Mouse (Mus musculus) ES-E14 (cell line): ENCODE measurements at regions not wholly inside any gene's neighbourhood (a gene's known extent, or its start where the extent isn't known, plus 50 kb on each side); places are given as distances from the start of the nearest gene placed in this dataset.

ENCODE experiments used
- DNase-seq: peaks from one replicate; pipeline ENCODE4 v3.0.0-alpha.2; 2013; ENCODE audit warnings: low read depth, low spot score
- H3K27ac ChIP-seq: 2 replicates; pipeline ENCODE4 v1.5.1; 2012; ENCODE audit warnings: low read depth, mild to moderate bottlenecking, low read length, moderate library complexity, mixed read lengths; ENCODE audit not compliant: poor library complexity, insufficient read depth, severe bottlenecking
- H3K36me3 ChIP-seq: 2 replicates; pipeline ENCODE4 v1.6.1; 2012; ENCODE audit warnings: mild to moderate bottlenecking, low read length, moderate library complexity, mixed read lengths; ENCODE audit not compliant: control insufficient read depth, poor library complexity, insufficient read depth, severe bottlenecking
- H3K4me1 ChIP-seq, 2 experiments: fragments of 150-350 bp in 1 of 2; sonication (generic) in 1 of 2; 2 replicates each; pipeline ENCODE4 v1.6.1; 2012; ENCODE audit warnings: low read length in 2 of 2, mild to moderate bottlenecking in 1 of 2, mixed read lengths in 1 of 2; ENCODE audit not compliant: control insufficient read depth in 2 of 2, insufficient read depth in 2 of 2, poor library complexity in 1 of 2
- H3K4me3 ChIP-seq, 2 experiments: fragments of 150-350 bp in 1 of 2; sonication (generic) in 1 of 2; 2 replicates each; pipeline ENCODE4 v1.5.1; 2012; ENCODE audit warnings: low read length in 2 of 2, low read depth in 1 of 2, mild to moderate bottlenecking in 1 of 2, mixed read lengths in 1 of 2; ENCODE audit not compliant: insufficient read depth in 1 of 2, poor library complexity in 1 of 2, severe bottlenecking in 1 of 2
- H3K9ac ChIP-seq: 2 replicates; pipeline ENCODE4 v1.6.1; 2012; ENCODE audit warnings: low read depth, mild to moderate bottlenecking, low read length, mixed read lengths; ENCODE audit not compliant: poor library complexity, insufficient read depth, severe bottlenecking
- H3K9me3 ChIP-seq: fragments of 150-350 bp; sonication (generic); 2 replicates; pipeline ENCODE4 v1.6.1; 2012; ENCODE audit warnings: low read depth, mild to moderate bottlenecking, low read length; ENCODE audit not compliant: control insufficient read depth, insufficient read depth
- CHD2 ChIP-seq: IDR thresholded peaks from 2 replicates; pipeline ENCODE4 v1.6.1; 2014; ENCODE audit warnings: mild to moderate bottlenecking, low read depth, low read length, inconsistent platforms
- HCFC1 ChIP-seq: IDR thresholded peaks from 2 replicates; pipeline ENCODE4 v1.6.1; 2012; ENCODE audit warnings: low read length, inconsistent platforms, borderline replicate concordance; ENCODE audit not compliant: insufficient read depth
- MAFK ChIP-seq: IDR thresholded peaks from 2 replicates; pipeline ENCODE4 v1.6.1; 2014; ENCODE audit warnings: mild to moderate bottlenecking, low read depth, low read length, inconsistent platforms; ENCODE audit not compliant: insufficient read depth
- ZC3H11A ChIP-seq: IDR thresholded peaks from 2 replicates; pipeline ENCODE4 v1.6.1; 2012; ENCODE audit warnings: low read depth, mild to moderate bottlenecking, inconsistent platforms, low read length, borderline replicate concordance
- ZNF384 ChIP-seq: IDR thresholded peaks from 2 replicates; pipeline ENCODE4 v1.6.1; 2012; ENCODE audit warnings: low read depth, low read length, inconsistent platforms
- in situ Hi-C, 2 experiments: fragments of 600-800 bp; cut with MboI; formaldehyde crosslinking; loops; one replicate each; pipeline ENCODE4 v1.15.1; 2025; ENCODE audit warnings: low sequenced_read_pairs in 2 of 2, inconsistent platforms in 1 of 2; ENCODE audit not compliant: unreplicated experiment in 2 of 2

DNA sequence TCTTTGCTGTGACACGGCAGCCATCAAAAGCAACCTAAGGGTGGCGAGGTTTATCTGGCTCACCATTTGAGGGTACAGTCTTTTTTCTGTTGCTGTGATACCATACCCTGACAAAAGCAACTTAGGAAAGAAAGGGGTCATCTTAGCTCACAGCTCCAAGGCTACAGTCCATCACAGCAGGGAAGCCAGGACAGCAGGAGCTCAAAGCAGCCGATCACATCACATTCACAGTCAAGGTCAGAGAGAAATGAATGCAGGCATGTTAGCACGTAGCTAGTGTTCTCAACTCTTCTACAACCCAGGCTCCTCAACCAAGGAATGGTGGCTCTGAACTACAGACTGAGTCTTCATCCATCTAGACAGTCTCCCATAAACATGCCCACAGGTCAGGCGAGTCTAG is 102.0 kb downstream of the En1 start:
- Histone ChIP-seq H3K4me1 (0 out of 4 replicates have a peak, but pooled peaks cover 0 to 2% of the 10 kb centered on the region in 2 experiments), H3K36me3 (no peaks in the 10 kb centered on the region), H3K27ac (no peak overlapping the region), H3K9ac (no peak overlapping the region), H3K9me3 (no peaks in the 10 kb centered on the region), H3K4me3 (no peak overlapping the region)
- in situ Hi-C loops = no loop called here
- DNase-seq = no peak
- no peak for TF ChIP-seq HCFC1
- no peak for TF ChIP-seq MAFK
- no peak for TF ChIP-seq CHD2
- TF ChIP-seq ZNF384 = no peak
- no peak for TF ChIP-seq ZC3H11A

GRCm38 (mm10) chr1:120706011-120706410 is 103.8 kb downstream of the En1 start:
- DNase-seq = no peak
- TF ChIP-seq MAFK (peak; percentile 84), HCFC1 (no peak)
- H3K4me3 ChIP-seq = no peak overlapping the region
- H3K4me1 ChIP-seq = 0 out of 4 replicates have a peak, but pooled peaks cover 0 to 2% of the 10 kb centered on the region in 2 experiments
- no peaks in the 10 kb centered on the region for H3K36me3 ChIP-seq
- H3K9me3 ChIP-seq = no peaks in the 10 kb centered on the region
- H3K27ac ChIP-seq = no peak overlapping the region
- no peak overlapping the region for H3K9ac ChIP-seq
- in situ Hi-C loops = no loop called here

DNA sequence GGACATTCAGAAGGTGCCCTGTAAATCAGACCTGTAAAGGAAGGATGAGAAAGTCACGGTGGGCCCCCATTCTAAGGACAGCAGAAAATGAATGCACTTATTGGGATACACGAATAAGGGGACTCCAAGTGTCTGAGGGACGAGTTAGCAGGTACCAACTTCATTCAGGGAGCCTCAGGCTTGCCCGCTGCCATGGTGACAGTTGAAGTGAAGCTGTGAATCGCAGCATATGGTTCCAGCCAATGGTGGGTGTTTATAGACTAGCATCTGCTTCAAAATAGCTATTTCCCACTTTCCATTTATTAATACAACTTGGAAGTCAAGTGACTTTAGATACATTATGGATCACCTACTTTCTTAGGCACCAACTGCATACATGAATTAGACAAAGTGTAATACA is 106.3 kb downstream of the En1 start:
- no peak for DNase-seq
- H3K9me3 ChIP-seq = no peaks in the 10 kb centered on the region
- no peaks in the 10 kb centered on the region for H3K36me3 ChIP-seq
- no peak overlapping the region for H3K4me3 ChIP-seq
- H3K4me1 ChIP-seq = 0 out of 4 replicates have a peak, but pooled peaks cover 0 to 2% of the 10 kb centered on the region in 2 experiments
- H3K27ac ChIP-seq = no peak overlapping the region; the same call in 1 of the 2 replicates
- no peak overlapping the region for H3K9ac ChIP-seq
- in situ Hi-C loops = no loop called here
- TF ChIP-seq HCFC1 (no peak), CHD2 (no peak), ZNF384 (no peak), MAFK (no peak), ZC3H11A (no peak)

DNA sequence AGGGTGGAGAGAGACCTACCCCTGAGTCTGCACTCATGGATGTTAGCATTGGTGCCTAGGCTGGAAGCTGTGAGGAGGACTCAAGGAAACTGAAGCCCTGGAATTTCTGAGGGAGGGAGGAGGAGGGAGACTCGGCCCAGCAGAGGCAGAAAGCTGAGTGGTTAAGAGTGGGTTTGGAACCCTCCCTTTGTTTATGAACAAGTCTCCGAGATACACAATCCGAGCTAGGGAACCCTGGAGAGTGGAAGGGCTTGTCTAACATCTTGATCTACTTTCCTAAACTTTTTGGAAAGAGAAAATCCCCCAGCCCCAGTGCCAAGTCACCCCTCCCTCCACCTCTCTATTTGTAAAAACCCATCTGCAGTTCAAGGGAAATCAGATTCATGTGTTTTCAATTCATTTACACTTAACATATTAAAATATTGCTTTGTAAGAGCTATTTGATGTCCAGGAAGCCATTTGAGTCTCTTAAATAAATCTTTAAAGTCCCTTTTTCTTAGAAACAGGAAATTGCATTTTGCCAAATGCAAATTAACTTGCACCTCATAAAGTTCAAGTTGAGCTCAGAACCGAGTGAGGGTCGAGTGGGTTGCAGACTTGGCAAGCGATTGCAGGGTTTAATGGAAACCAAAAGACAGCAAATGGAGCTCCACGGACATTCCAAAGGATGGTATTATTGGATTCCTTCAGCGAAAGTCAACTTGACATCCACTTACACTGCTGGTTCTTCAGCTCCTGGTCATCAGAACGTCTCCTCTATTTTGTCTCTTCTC is 113.1 kb downstream of the En1 start:
- no peak overlapping the region for H3K4me3 ChIP-seq
- no peak overlapping the region for H3K27ac ChIP-seq
- no peak for TF ChIP-seq ZNF384
- no peaks in the 10 kb centered on the region for H3K4me1 ChIP-seq
- no peaks in the 10 kb centered on the region for H3K9me3 ChIP-seq
- H3K36me3 ChIP-seq = no peaks in the 10 kb centered on the region
- in situ Hi-C loops = no loop called here
- no peak for DNase-seq
- no peak overlapping the region for H3K9ac ChIP-seq

DNA sequence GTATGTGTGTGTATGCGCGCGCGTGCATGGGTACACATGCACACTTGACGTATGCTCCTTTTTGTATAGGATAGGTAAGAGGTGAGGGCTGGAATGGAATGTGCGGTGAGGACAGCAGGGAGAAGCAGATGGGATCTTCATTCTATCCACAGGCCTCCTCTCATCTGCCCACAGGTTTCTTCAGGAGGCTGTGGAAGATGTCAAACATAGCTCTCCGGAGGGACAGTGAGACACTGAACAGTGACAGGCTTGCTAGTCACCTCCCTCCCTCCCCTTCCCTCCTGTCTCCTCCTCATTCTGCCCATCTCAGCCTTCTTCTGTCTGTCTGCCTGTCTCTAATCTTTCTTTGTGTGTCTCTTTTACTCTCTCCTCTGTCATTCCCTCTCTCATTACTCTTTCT is 124.6 kb downstream of the En1 start:
- DNase-seq = no peak
- no peaks in the 10 kb centered on the region for H3K4me1 ChIP-seq
- in situ Hi-C loops = no loop called here
- no peak overlapping the region for H3K27ac ChIP-seq
- TF ChIP-seq HCFC1 (no peak), CHD2 (no peak), ZC3H11A (no peak), ZNF384 (no peak)
- H3K36me3 ChIP-seq = no peaks in the 10 kb centered on the region
- H3K9ac ChIP-seq = no peak overlapping the region
- H3K4me3 ChIP-seq = no peak overlapping the region
- H3K9me3 ChIP-seq = no peaks in the 10 kb centered on the region
